Mouse (Mus musculus) liver, postnatal 0 days (tissue): ENCODE data around the gene Fgfr1op.
"Not testable (repeated sequence)": the region's sequence is repeated elsewhere in the genome, so short reads cannot be mapped to it uniquely, and the experiment has no call there.

Experiments
- CTCF ChIP-seq: sonication (generic); IDR thresholded peaks from 2 replicates; pipeline ENCODE4 v1.5.1; 2016; ENCODE audit warnings: antibody characterized with exemption, low read depth
- EP300 ChIP-seq: IDR thresholded peaks from 2 replicates; pipeline ENCODE4 v1.6.1; 2016; ENCODE audit warnings: antibody characterized with exemption, low read depth, mild to moderate bottlenecking

DNA sequence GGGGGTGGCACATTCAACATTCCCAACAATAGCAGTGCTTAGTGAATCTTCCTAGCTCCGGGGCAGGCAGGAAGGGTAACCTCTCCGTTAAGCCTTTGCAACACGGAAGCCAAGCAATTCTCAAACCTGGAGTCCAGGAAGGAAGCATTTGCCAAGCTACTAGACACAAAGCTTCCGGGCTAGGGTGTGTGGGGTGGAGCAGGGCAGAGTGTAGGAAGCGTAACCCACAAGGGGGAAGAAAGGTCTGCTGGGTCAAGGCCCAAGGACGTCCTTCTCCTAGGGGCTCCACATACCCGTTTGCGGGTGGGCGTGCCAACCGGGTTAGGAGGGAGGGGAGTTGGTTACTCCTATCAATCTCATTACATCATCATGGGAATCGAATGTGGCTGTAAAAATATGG lies 48.9 kb upstream of the Fgfr1op start:
- TF ChIP-seq EP300, CTCF: not testable (repeated sequence)
